Mouse (Mus musculus) liver, adult 2 months (tissue): ENCODE results near the gene A630076J17Rik. TPM values are rescaled to one million over a fixed set of nuclear protein-coding genes. Genes with fewer than 3 reads are reported as not detected.
A peak's percentile ranks its signal among the peaks of the same experiment; 100 is the strongest.

Experiments used
- DNase-seq: peaks from one replicate; pipeline ENCODE4 v3.0.0-alpha.2; 2011; ENCODE audit warnings: low read depth, low spot score; ENCODE audit errors: extremely low read depth
- H3K27ac ChIP-seq: fragments of 200-500 bp; replicated peaks from 2 replicates; pipeline ENCODE4 v1.5.1; 2012; ENCODE audit warnings: low read depth, mild to moderate bottlenecking, control low read depth, inconsistent platforms, low read length; ENCODE audit not compliant: insufficient read depth
- H3K27me3 ChIP-seq: fragments of 200-500 bp; 2 replicates; pipeline ENCODE4 v1.6.1; 2012; ENCODE audit warnings: mild to moderate bottlenecking, moderate library complexity, low read length, inconsistent platforms; ENCODE audit not compliant: control insufficient read depth, insufficient read depth
- H3K36me3 ChIP-seq: fragments of 200-500 bp; 2 replicates; pipeline ENCODE4 v1.6.1; 2012; ENCODE audit warnings: low read length, inconsistent platforms; ENCODE audit not compliant: control insufficient read depth, insufficient read depth
- H3K4me1 ChIP-seq: fragments of 200-500 bp; 2 replicates; pipeline ENCODE4 v1.6.1; 2011; ENCODE audit warnings: low read length; ENCODE audit not compliant: control insufficient read depth, insufficient read depth
- H3K4me3 ChIP-seq: fragments of 200-500 bp; 2 replicates; pipeline ENCODE4 v1.5.1; 2011; ENCODE audit warnings: low read depth, mild to moderate bottlenecking, control low read depth, low read length, moderate library complexity; ENCODE audit not compliant: insufficient read depth
- H3K79me2 ChIP-seq: fragments of 200-500 bp; 2 replicates; pipeline ENCODE4 v1.6.1; 2012; ENCODE audit warnings: inconsistent platforms, mild to moderate bottlenecking, low read length, moderate library complexity; ENCODE audit not compliant: control insufficient read depth, insufficient read depth
- H3K9ac ChIP-seq: fragments of 200-500 bp; 2 replicates; pipeline ENCODE4 v1.6.1; 2012; ENCODE audit warnings: low read depth, mild to moderate bottlenecking, control low read depth, inconsistent platforms, low read length
- CTCF ChIP-seq: fragments of 200-500 bp; IDR thresholded peaks from 2 replicates; pipeline ENCODE4 v1.5.1; 2011; ENCODE audit warnings: low read depth, low read length, control low read depth
- POLR2A ChIP-seq: fragments of 200-500 bp; IDR thresholded peaks from 2 replicates; pipeline ENCODE4 v1.6.1; 2011; ENCODE audit warnings: low read length, control low read depth; ENCODE audit not compliant: insufficient read depth; ENCODE audit errors: extremely low read depth
- WGBS: fragments of 180-500 bp; shearing (Covaris S2); methylation state at CpG from one replicate; pipeline ENCODE4 v1.1.7; 2018; 5-methylcytosine and 5-hydroxymethylcytosine counted together
- polyA plus RNA-seq: library from polyadenylated mRNA; depleted of rRNA; stranded (reverse); fragments of >200 nt; gene quantifications from 2 replicates; pipeline ENCODE4 v1.2.3, GENCODE M21; 2012
- total RNA-seq: library from RNA; depleted of rRNA; stranded (reverse); fragments of >200 nt; gene quantifications from 2 replicates; pipeline ENCODE4 v1.2.3, GENCODE M21; 2014

A630076J17Rik gene
- total and polyA plus RNA-seq, 2 experiments: not detected

DNA sequence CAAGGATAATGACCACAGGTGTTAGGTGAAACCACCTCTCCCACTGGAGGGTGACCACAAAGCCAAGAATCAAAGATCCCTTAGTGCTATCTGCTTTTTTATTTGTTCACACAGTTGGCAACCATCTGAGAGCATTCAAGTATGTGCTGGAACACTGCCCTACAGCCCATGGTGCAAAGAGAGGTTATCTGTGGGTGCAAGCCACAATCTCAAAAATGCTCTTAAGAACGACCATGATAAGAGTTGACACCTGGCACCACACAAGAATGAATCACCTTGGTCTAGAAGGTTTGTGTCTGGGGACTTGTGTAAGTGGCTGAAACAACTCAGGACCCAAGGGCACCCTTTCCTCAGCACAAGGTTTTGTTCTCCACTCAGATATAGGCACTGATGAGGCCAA is 7.2 kb upstream of the A630076J17Rik start:
- TF ChIP-seq POLR2A: no peak
- TF ChIP-seq CTCF: no peak
- WGBS: 5% methylated on average over 1 of the region's 1 CpGs
- peak; percentile 73 for DNase-seq
- Histone ChIP-seq H3K9ac (no peak overlapping the region), H3K79me2 (no peaks in the 10 kb centered on the region), H3K27ac (no peak overlapping the region), H3K4me3 (no peak overlapping the region), H3K4me1 (peaks cover 5% of the 10 kb centered on the region; the same call in 1 of the 2 replicates), H3K36me3 (no peaks in the 10 kb centered on the region), H3K27me3 (no peaks in the 10 kb centered on the region)

DNA sequence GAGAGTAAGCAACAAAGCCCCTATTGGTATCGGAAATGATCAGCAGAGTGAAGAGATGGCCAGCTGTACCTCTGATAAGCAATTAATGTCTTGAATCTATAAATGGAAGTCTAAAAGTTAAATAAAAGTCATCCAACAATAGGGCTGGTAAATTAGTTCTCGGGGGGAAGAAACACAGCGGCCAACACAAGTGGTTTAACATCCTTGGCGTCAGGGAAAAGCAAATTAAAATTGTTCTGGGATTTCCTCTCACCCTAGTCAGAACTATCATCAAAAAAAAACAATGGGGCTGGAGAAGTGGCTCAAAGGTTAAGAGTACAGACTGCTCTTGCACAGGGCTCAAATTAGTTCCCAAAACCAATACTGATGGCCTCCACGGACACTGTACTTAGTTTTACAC is 4.6 kb upstream of the A630076J17Rik start:
- TF ChIP-seq POLR2A (no peak), CTCF (no peak)
- H3K36me3 ChIP-seq: no peaks in the 10 kb centered on the region
- WGBS: 67% methylated on average over 5 of the region's 5 CpGs

DNA sequence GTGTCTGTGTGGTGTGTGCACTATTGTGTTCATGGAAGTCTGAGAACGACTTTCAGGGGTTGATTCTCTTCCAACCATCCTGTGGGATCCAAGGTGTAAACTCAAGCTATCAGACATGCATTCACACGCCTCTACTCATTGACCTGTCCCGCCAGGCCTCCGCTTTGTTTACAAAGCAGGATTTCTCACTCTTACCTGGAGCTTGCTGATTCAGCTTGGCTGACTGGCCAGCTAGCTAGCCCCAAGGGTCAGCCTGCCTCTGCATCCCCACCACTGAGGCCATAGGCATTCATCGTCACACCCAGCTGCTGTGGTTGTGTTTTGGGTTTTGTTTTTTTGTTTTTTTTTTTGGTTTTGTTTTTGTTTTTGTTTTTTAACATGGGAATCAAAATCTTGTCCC is 1.2 kb upstream of the A630076J17Rik start:
- H3K79me2 ChIP-seq: no peaks in the 10 kb centered on the region
- H3K4me3 ChIP-seq: no peak overlapping the region
- H3K27ac ChIP-seq: peak overlapping the region; percentile 49
- 13% methylated on average over 5 of the region's 5 CpGs for WGBS
- H3K9ac ChIP-seq: no peak overlapping the region
- peak; percentile 76 for DNase-seq
- peaks cover 19% of the 10 kb centered on the region for H3K4me1 ChIP-seq
- H3K36me3 ChIP-seq: no peaks in the 10 kb centered on the region
- no peak for TF ChIP-seq POLR2A
- TF ChIP-seq CTCF: no peak
- no peaks in the 10 kb centered on the region for H3K27me3 ChIP-seq

More for the DNA sequence above, 4.6 kb upstream of the A630076J17Rik start:
- H3K79me2 ChIP-seq: no peaks in the 10 kb centered on the region
- H3K27me3 ChIP-seq: no peaks in the 10 kb centered on the region
- DNase-seq: no peak
- H3K4me3 ChIP-seq: no peak overlapping the region
- H3K27ac ChIP-seq: no peak overlapping the region
- peaks cover 18% of the 10 kb centered on the region for H3K4me1 ChIP-seq
- H3K9ac ChIP-seq: no peak overlapping the region

DNA sequence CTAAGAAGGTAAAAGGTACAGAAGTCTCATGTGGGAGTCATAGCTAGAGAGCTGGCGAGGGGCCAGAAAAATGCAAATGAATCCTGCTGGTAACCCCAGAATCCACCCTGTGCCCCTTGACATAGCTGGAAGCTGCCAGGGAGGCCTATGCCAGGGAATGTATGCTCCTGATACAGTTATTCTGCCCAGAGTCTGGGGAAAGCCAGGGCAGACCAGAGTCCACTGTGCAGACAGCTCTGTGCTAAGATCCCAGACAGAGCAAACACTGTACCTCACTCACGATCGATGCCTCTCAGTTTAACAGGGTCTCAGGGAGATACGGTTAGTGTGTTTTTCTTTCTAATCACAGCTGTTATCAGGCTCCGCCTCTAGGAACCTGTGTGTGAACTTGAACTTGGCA is 592 bp upstream of the A630076J17Rik start:
- 17% methylated on average over 5 of the region's 5 CpGs for WGBS
- H3K27ac ChIP-seq: peak overlapping the region; percentile 49

DNA sequence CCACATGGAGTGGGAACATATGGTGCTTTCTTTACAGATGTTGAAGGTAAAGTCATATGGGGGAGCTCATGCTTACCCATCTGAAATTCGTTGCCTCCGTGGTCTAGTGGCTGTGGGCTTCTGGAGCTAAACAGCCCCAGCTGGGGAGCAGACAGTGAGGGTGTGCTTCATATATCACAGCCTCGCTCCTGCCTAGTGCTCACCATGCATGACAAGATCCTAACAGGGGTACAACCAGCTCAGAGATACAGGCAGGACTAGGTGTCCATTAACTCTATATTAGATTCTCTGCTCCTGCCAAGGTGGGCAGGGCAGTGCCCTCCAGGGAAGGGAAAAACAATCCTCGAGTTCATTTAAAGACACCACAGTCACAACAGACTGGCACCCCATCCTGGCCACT is 788 bp downstream of the A630076J17Rik start:
- no peak overlapping the region for H3K27ac ChIP-seq
- WGBS: 66% methylated on average over 4 of the region's 4 CpGs
- TF ChIP-seq CTCF (no peak), POLR2A (no peak)

More for the DNA sequence above, 592 bp upstream of the A630076J17Rik start:
- DNase-seq: peak; percentile 99
- peaks cover 24% of the 10 kb centered on the region for H3K4me1 ChIP-seq
- no peaks in the 10 kb centered on the region for H3K36me3 ChIP-seq
- no peak overlapping the region for H3K9ac ChIP-seq
- TF ChIP-seq CTCF (no peak), POLR2A (no peak)
- H3K27me3 ChIP-seq: no peaks in the 10 kb centered on the region
- H3K79me2 ChIP-seq: no peaks in the 10 kb centered on the region
- no peak overlapping the region for H3K4me3 ChIP-seq

DNA sequence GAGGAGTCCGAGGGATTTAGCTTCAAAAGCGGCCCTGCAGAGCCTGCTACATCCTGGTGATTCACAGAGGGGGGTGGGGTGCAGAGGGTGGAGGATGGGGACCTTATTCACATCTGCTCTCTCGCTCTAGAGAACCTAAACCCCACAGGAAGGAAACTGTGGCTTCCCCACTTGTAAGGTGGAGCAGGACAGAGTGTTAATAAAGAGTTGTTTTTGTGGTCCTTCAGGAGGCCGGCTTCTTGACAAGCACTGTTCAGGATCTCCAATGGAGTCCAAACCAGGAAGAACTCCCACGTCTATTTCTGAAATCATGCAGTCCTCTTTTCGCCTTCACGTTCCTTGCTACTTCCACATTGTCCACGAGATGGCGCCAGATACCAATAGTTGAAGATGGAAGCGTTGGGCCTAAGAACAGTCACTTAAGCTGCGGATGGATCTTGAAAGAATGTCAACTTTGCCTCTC is 3.0 kb downstream of the A630076J17Rik start:
- H3K79me2 ChIP-seq: no peaks in the 10 kb centered on the region
- WGBS: 14% methylated on average over 11 of the region's 11 CpGs
- no peak overlapping the region for H3K4me3 ChIP-seq
- no peaks in the 10 kb centered on the region for H3K27me3 ChIP-seq
- H3K9ac ChIP-seq: no peak overlapping the region
- TF ChIP-seq POLR2A (no peak), CTCF (peak; percentile 78)
- DNase-seq: peak; percentile 63
- H3K4me1 ChIP-seq: peaks cover 36% of the 10 kb centered on the region
- H3K36me3 ChIP-seq: no peaks in the 10 kb centered on the region
- H3K27ac ChIP-seq: no peak overlapping the region

More for the DNA sequence above, 788 bp downstream of the A630076J17Rik start:
- Histone ChIP-seq H3K4me3 (no peak overlapping the region), H3K27me3 (no peaks in the 10 kb centered on the region), H3K9ac (no peak overlapping the region), H3K79me2 (no peaks in the 10 kb centered on the region), H3K36me3 (no peaks in the 10 kb centered on the region), H3K4me1 (peaks cover 28% of the 10 kb centered on the region)
- no peak for DNase-seq
